Mouse (Mus musculus): ENCODE measurements at regions not wholly inside any gene's neighbourhood (a gene's known extent, or its start where the extent isn't known, plus 50 kb on each side); places are given as distances from the start of the nearest gene placed in this dataset.

- ATAC-seq (ENCODE audit: low FRiP score, low TSS enrichment) (no peak), DNase-seq (no peak)
- no peak overlapping the region for H3K4me2 ChIP-seq (ENCODE audit: low read length)
Measured at GRCm38 (mm10) chr16:95820013-95820412, 118.1 kb downstream of the Ets2 start.

GRCm38 (mm10) chr16:95815966-95816365 lies 114.1 kb downstream of the Ets2 start:
- no peak for ATAC-seq (ENCODE audit: low FRiP score, low TSS enrichment)
- WGBS: 97% methylated on average over 13 of the region's 13 CpGs

More at GRCm38 (mm10) chr16:95820013-95820412, 118.1 kb downstream of the Ets2 start:
- Histone ChIP-seq H3K9me3 (ENCODE audit: control insufficient read depth, low read length) (no peaks in the 10 kb centered on the region), H3K4me3 (replicated peaks; ENCODE audit: low read depth, low read length) (no peak overlapping the region), H3K4me1 (ENCODE audit: control insufficient read depth, insufficient read depth, low read length) (peaks cover 2% of the 10 kb centered on the region; the same call in 1 of the 2 replicates), H3K27me3 (ENCODE audit: control insufficient read depth, insufficient read depth, low read length) (no peaks in the 10 kb centered on the region), H3K9ac (replicated peaks; ENCODE audit: low read length) (no peak overlapping the region), H3K36me3 (ENCODE audit: control insufficient read depth, insufficient read depth, low read length) (no peaks in the 10 kb centered on the region), H3K27ac (replicated peaks; ENCODE audit: low read depth, low read length) (no peak overlapping the region)
- WGBS: 77% methylated on average over 1 of the region's 1 CpGs

GRCm38 (mm10) chr16:95815206-95815731 lies 113.4 kb downstream of the Ets2 start:
- Histone ChIP-seq H3K36me3 (ENCODE audit: control insufficient read depth, insufficient read depth, low read length) (no peaks in the 10 kb centered on the region), H3K4me1 (ENCODE audit: control insufficient read depth, insufficient read depth, low read length) (no peaks in the 10 kb centered on the region), H3K27ac (replicated peaks; ENCODE audit: low read depth, low read length) (no peak overlapping the region), H3K4me3 (replicated peaks; ENCODE audit: low read depth, low read length) (no peak overlapping the region), H3K9me3 (ENCODE audit: control insufficient read depth, low read length) (no peaks in the 10 kb centered on the region), H3K27me3 (ENCODE audit: control insufficient read depth, insufficient read depth, low read length) (no peaks in the 10 kb centered on the region), H3K9ac (replicated peaks; ENCODE audit: low read length) (no peak overlapping the region), H3K4me2 (ENCODE audit: low read length) (no peak overlapping the region)
- ATAC-seq (ENCODE audit: low FRiP score, low TSS enrichment) (no peak), DNase-seq (no peak)
- WGBS: 91% methylated on average over 6 of the region's 6 CpGs

More at GRCm38 (mm10) chr16:95815966-95816365, 114.1 kb downstream of the Ets2 start:
- Histone ChIP-seq H3K9ac (replicated peaks; ENCODE audit: low read length) (no peak overlapping the region), H3K36me3 (ENCODE audit: control insufficient read depth, insufficient read depth, low read length) (no peaks in the 10 kb centered on the region), H3K9me3 (ENCODE audit: control insufficient read depth, low read length) (no peaks in the 10 kb centered on the region), H3K4me2 (ENCODE audit: low read length) (no peak overlapping the region), H3K4me3 (replicated peaks; ENCODE audit: low read depth, low read length) (no peak overlapping the region), H3K27me3 (ENCODE audit: control insufficient read depth, insufficient read depth, low read length) (no peaks in the 10 kb centered on the region), H3K27ac (replicated peaks; ENCODE audit: low read depth, low read length) (no peak overlapping the region), H3K4me1 (ENCODE audit: control insufficient read depth, insufficient read depth, low read length) (no peaks in the 10 kb centered on the region)
- no peak for DNase-seq

GRCm38 (mm10) chr16:95814513-95815118 lies 112.7 kb downstream of the Ets2 start:
- DNase-seq: no peak
- no peak overlapping the region for H3K4me3 ChIP-seq (replicated peaks; ENCODE audit: low read depth, low read length)
- no peaks in the 10 kb centered on the region for H3K9me3 ChIP-seq (ENCODE audit: control insufficient read depth, low read length)
- no peak for ATAC-seq (ENCODE audit: low FRiP score, low TSS enrichment)
- no peak overlapping the region for H3K4me2 ChIP-seq (ENCODE audit: low read length)
- no peaks in the 10 kb centered on the region for H3K27me3 ChIP-seq (ENCODE audit: control insufficient read depth, insufficient read depth, low read length)
- 84% methylated on average over 9 of the region's 9 CpGs for WGBS
- H3K4me1 ChIP-seq (ENCODE audit: control insufficient read depth, insufficient read depth, low read length): no peaks in the 10 kb centered on the region
- H3K27ac ChIP-seq (replicated peaks; ENCODE audit: low read depth, low read length): no peak overlapping the region
- no peaks in the 10 kb centered on the region for H3K36me3 ChIP-seq (ENCODE audit: control insufficient read depth, insufficient read depth, low read length)
- no peak overlapping the region for H3K9ac ChIP-seq (replicated peaks; ENCODE audit: low read length)

- Histone ChIP-seq H3K36me3 (ENCODE audit: control insufficient read depth, insufficient read depth, low read length) (no peaks in the 10 kb centered on the region), H3K9me3 (ENCODE audit: control insufficient read depth, low read length) (no peaks in the 10 kb centered on the region), H3K9ac (replicated peaks; ENCODE audit: low read length) (no peak overlapping the region), H3K27ac (replicated peaks; ENCODE audit: low read depth, low read length) (no peak overlapping the region), H3K4me2 (ENCODE audit: low read length) (no peak overlapping the region), H3K4me3 (replicated peaks; ENCODE audit: low read depth, low read length) (no peak overlapping the region), H3K4me1 (ENCODE audit: control insufficient read depth, insufficient read depth, low read length) (no peaks in the 10 kb centered on the region), H3K27me3 (ENCODE audit: control insufficient read depth, insufficient read depth, low read length) (no peaks in the 10 kb centered on the region)
- no peak for ATAC-seq (ENCODE audit: low FRiP score, low TSS enrichment)
- peak; percentile 32 for DNase-seq
- 74% methylated on average over 6 of the region's 6 CpGs for WGBS
Measured at GRCm38 (mm10) chr16:95811092-95811491, 109.2 kb downstream of the Ets2 start.

- Histone ChIP-seq H3K4me1 (ENCODE audit: control insufficient read depth, insufficient read depth, low read length) (no peaks in the 10 kb centered on the region), H3K9ac (replicated peaks; ENCODE audit: low read length) (no peak overlapping the region), H3K27me3 (ENCODE audit: control insufficient read depth, insufficient read depth, low read length) (no peaks in the 10 kb centered on the region), H3K4me2 (ENCODE audit: low read length) (no peak overlapping the region), H3K36me3 (ENCODE audit: control insufficient read depth, insufficient read depth, low read length) (no peaks in the 10 kb centered on the region), H3K27ac (replicated peaks; ENCODE audit: low read depth, low read length) (no peak overlapping the region), H3K4me3 (replicated peaks; ENCODE audit: low read depth, low read length) (no peak overlapping the region), H3K9me3 (ENCODE audit: control insufficient read depth, low read length) (no peaks in the 10 kb centered on the region)
- no peak for ATAC-seq (ENCODE audit: low FRiP score, low TSS enrichment)
- no peak for DNase-seq
- WGBS: 95% methylated on average over 21 of the region's 21 CpGs
Measured at GRCm38 (mm10) chr16:95809127-95809876, 107.4 kb downstream of the Ets2 start.

- Histone ChIP-seq H3K4me3 (replicated peaks; ENCODE audit: low read depth, low read length) (no peak overlapping the region), H3K9ac (replicated peaks; ENCODE audit: low read length) (no peak overlapping the region), H3K9me3 (ENCODE audit: control insufficient read depth, low read length) (no peaks in the 10 kb centered on the region), H3K27me3 (ENCODE audit: control insufficient read depth, insufficient read depth, low read length) (no peaks in the 10 kb centered on the region), H3K4me2 (ENCODE audit: low read length) (no peak overlapping the region), H3K27ac (replicated peaks; ENCODE audit: low read depth, low read length) (no peak overlapping the region), H3K36me3 (ENCODE audit: control insufficient read depth, insufficient read depth, low read length) (no peaks in the 10 kb centered on the region), H3K4me1 (ENCODE audit: control insufficient read depth, insufficient read depth, low read length) (no peaks in the 10 kb centered on the region)
- ATAC-seq (ENCODE audit: low FRiP score, low TSS enrichment) (no peak), DNase-seq (no peak)
- WGBS: 87% methylated on average over 5 of the region's 5 CpGs
Measured at GRCm38 (mm10) chr16:95806510-95806909, 104.6 kb downstream of the Ets2 start.

- Histone ChIP-seq H3K4me3 (replicated peaks; ENCODE audit: low read depth, low read length) (no peak overlapping the region), H3K36me3 (ENCODE audit: control insufficient read depth, insufficient read depth, low read length) (no peaks in the 10 kb centered on the region), H3K4me1 (ENCODE audit: control insufficient read depth, insufficient read depth, low read length) (no peaks in the 10 kb centered on the region), H3K27me3 (ENCODE audit: control insufficient read depth, insufficient read depth, low read length) (no peaks in the 10 kb centered on the region), H3K9ac (replicated peaks; ENCODE audit: low read length) (no peak overlapping the region), H3K4me2 (ENCODE audit: low read length) (no peak overlapping the region), H3K9me3 (ENCODE audit: control insufficient read depth, low read length) (no peaks in the 10 kb centered on the region), H3K27ac (replicated peaks; ENCODE audit: low read depth, low read length) (no peak overlapping the region)
- no peak for ATAC-seq (ENCODE audit: low FRiP score, low TSS enrichment)
- no peak for DNase-seq
- WGBS: 33% methylated on average over 1 of the region's 1 CpGs
Measured at GRCm38 (mm10) chr16:95804199-95804598, 102.3 kb downstream of the Ets2 start.

GRCm38 (mm10) chr16:95802641-95803040 lies 100.8 kb downstream of the Ets2 start:
- H3K4me1 ChIP-seq (ENCODE audit: control insufficient read depth, insufficient read depth, low read length): no peaks in the 10 kb centered on the region
- no peak overlapping the region for H3K4me3 ChIP-seq (replicated peaks; ENCODE audit: low read depth, low read length)
- H3K27me3 ChIP-seq (ENCODE audit: control insufficient read depth, insufficient read depth, low read length): no peaks in the 10 kb centered on the region
- H3K36me3 ChIP-seq (ENCODE audit: control insufficient read depth, insufficient read depth, low read length): no peaks in the 10 kb centered on the region
- no peak overlapping the region for H3K4me2 ChIP-seq (ENCODE audit: low read length)
- ATAC-seq (ENCODE audit: low FRiP score, low TSS enrichment): no peak
- H3K27ac ChIP-seq (replicated peaks; ENCODE audit: low read depth, low read length): no peak overlapping the region
- H3K9me3 ChIP-seq (ENCODE audit: control insufficient read depth, low read length): no peaks in the 10 kb centered on the region
- no peak overlapping the region for H3K9ac ChIP-seq (replicated peaks; ENCODE audit: low read length)
- DNase-seq: no peak
